Mouse (Mus musculus): ENCODE results near the gene Gtf2ird1. TPM values are rescaled to one million over a fixed set of nuclear protein-coding genes. Genes with fewer than 3 reads are reported as not detected.

Gene Gtf2ird1
- total RNA-seq, 2 experiments from 2014 or later, result 10.9 to 19.9 TPM

DNA sequence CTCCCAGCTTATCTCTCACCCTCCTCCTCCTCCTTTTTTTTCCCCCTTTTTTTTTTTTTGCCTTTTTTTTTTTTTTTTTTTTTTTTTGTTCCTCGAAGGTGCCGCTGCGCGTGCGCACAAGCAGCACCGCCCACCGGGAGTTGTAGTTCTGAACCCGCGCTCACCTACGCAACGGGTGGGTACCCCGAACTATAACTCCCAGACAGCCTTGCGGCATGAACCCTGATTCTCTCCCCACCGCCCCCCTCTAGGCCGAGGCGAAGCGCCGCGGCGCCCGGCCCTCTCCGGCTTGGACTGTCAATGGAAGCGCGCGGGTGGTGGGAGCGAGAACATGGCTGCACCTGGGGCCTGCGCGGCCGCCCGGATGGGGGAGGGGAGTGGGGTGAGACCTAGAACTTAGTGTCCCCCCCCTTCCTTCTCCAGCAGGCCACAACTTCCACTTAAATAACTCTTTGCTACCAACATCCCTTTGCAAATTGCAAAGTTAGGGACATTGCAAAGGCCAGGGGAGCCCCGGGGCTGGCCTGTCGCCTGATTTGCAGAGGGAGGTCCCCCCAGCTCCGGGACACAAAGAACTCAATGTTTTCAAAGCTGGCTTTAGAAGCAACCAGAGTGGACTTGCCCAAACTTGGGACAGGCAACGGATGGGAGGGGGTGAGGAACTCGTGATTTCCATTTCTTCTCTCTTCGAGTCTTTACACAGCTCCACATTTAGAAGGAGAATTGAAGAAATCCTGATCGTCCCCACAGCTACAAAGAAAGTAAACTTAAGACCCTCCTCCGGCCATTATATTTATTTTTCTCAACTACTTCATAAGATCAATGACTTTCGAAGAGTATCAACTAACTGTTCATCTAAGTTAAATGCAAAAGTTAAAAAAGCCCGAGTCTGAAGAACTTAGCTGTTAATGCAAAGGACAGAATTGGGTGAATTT, 141.6 kb downstream of the Gtf2ird1 start, which contains the start of gene Gtf2i:
TSS of gene Gtf2i (minus strand) at position 73 of the 935 bp plus-strand sequence.
- DNase-seq (ENCODE audit: low spot score), result peak; percentile 95

DNA sequence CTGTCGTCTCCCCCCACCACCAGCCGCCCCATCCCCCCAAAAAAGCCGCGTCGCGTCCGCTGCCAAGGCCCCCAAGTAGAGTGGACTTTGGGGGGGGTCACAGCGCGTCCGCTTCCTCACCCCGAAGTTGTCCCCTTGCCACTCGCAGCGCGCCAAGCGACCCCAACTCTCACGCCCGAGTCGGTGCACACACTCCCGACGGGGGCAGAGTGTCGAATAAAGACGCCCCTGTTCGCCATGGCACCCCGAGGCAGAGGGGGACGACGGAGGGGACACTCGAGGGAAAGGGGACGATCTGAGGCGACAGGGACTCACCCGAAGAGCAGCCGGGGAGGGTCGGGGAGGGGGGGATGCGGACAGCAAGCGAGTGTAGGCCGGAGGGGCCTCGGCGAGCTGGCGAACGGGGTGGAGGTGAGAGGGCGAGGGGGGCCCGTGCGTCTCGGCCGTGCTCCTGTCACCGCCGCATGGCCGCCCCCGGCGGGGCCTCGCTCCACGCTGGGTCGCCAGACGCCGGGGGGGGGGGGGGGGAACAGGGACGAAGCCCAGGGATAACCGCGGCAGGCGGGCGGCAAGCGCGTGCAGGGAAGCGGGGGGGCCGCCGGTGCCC, 142.3 kb downstream of the Gtf2ird1 start:
- peak; percentile 37 for DNase-seq (ENCODE audit: low spot score)

DNA sequence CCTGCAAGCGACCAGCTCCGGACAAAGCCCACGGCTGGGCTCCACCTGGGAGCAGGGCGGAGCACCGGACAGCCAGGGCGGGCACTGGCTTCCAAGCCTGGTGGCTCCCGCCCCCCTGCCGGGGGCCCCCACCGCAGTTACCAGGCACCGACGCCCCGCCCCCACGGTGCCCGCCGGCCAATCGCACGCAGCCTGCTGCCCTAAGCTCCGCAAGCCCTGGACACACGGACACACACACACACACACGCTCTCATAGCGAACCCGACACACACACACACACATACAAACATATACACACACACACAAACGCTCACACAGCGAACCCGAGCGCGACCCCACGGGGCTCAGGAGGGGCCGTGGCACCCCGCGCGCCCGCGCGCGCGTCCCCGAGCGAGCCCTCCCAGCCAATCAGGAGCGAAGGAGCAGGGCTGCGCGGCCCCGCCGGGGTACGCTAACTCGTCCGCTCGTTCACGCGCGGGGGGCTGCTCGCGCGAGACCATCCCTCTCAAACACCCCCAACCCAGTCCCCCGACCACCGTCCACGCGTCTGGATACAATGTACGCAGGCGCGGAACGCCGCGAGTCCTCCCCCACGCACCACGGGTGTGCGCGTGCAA, 143.0 kb downstream of the Gtf2ird1 start:
- peak; percentile 94 for DNase-seq (ENCODE audit: low spot score)

DNA sequence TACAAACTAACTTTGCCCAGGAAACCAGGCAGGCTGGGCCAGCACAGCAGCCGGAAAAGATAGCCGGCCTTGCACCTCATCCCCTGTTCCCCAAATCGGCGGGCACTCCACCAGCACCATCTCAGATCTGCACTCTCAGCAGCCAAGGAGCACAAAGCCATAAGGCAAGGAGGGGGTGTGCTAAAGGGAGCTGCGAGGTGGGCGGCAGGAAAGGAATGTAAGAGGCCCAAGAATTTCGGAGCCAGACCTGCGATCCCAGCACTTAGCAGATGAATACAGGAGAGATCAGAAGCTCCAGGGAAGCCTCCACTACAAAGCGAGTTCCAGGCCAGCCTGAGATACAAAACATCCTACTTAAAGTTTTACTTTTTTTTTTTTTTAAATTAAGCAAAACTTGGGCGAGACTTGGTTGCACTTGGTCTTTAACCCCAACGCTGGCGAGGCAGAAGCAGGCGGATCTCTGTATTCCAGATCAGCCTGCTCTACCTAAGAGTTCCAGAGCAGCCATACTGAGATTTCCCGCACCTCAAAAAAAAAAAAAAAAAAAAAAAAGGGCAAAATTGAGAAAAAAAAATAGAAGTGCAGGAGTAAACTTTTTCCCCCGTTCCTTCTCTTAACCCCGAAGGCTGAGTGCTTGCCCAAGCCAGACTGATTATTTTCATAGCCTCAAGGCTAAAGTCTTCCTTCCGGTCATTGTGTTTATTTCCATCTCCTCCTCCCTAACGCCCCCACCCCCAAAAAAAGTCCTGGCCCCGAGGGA, 143.6 kb downstream of the Gtf2ird1 start:
- no peak for DNase-seq (ENCODE audit: low spot score)

DNA sequence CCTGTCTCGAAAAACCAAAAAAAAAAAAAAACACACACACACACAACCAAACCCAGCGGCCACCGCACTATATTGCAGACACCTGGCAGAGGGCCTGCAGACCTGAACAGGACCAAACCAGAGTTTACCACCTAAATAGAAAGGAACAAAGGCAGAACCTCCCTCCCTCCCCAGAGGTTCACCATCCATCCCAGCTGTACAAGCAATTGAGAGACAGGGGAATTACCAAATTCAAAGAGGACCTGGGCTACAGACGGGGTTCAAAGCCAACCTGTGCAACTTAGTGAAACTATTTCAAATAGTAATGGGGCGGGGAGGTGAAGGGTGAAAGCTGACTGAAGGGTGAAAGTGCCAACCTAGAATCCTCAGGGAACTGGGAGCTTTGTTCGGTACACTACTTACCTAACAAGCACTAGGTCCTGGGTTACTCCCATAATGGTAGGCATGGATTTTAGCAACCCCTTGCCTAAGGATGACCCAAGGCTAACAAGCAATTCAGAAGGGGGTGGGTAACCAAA, 144.6 kb downstream of the Gtf2ird1 start:
- no peak for DNase-seq (ENCODE audit: low spot score)

DNA sequence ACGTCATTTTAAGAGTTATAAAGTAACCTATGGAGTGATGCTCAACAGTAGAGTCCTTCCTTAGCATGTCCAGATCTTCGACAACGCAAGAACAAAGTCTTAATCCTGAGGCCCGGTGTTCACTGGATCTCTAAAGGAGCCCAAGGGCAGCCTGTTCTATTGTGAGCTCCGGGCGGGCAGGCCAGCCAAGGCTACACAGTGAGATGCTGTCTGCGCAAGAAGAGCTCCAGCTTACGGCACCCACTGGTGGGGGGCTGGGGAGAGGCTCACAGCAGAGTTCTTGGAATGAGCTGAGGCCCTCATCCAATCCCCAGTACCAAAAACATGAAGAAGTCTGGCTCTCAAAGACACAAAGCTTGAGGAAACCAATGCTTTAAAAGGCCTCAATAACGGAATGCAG, 146.3 kb downstream of the Gtf2ird1 start:
- DNase-seq (ENCODE audit: low spot score), result no peak

DNA sequence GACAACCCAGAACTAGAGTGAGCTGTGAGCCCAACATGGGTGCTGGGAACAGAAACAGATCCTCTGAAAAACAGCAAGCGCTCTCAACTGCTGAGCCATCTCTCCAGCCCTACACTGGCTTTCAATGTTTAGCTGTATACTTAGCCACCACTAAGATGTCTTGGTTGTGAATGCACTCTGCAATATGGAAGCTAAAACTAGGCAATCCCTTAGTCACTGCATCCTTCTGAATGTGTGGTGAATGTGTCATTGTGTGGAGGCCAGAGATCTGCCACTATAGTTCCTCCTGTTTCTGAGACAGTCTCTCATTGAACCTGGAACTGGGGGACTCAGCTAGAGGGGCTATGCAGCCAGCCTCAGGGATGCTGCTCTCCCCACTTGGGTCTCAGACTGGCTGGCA, 147.2 kb downstream of the Gtf2ird1 start:
- no peak for DNase-seq (ENCODE audit: low spot score)

Small RNA genes lying within 50 kb of the gene (microRNA-seq; reads per million reads assigned to microRNA genes)
- gene Gm26340, result not detected
- not detected for gene Mir3965

Other genes with a start within 250 kb of the Gtf2ird1 start
- gene Ncf1, start 227.1 kb downstream of the Gtf2ird1 start, total RNA-seq (2021), result 1 to 10 TPM; 2.1 to 2.2 TPM
- 100 to 1,000 TPM; 102 to 112 TPM for gene Gtf2i, start 142.0 kb downstream of the Gtf2ird1 start, total RNA-seq (2021)
- 1 to 10 TPM; 1.7 to 3.0 TPM for gene Clip2, start 95.7 kb upstream of the Gtf2ird1 start, total RNA-seq (2021)
- gene Syna, start 103.5 kb upstream of the Gtf2ird1 start, total RNA-seq (2021), result not detected
- gene Rfc2, start 124.7 kb upstream of the Gtf2ird1 start, total RNA-seq (2021), result 10 to 100 TPM; 17.6 to 18.9 TPM
- under 1 TPM; 0.57 to 0.83 TPM for gene Lat2, start 158.3 kb upstream of the Gtf2ird1 start, total RNA-seq (2021)
- gene Eif4h, start 182.8 kb upstream of the Gtf2ird1 start, total RNA-seq (2021), result 10 to 100 TPM; 84.8 to 94.1 TPM
- 1 to 10 TPM; 1.4 to 1.8 TPM for gene Limk1, start 231.9 kb upstream of the Gtf2ird1 start, total RNA-seq (2021)

All from gastrocnemius, adult 18-20 months (tissue).